Mouse (Mus musculus) left cerebral cortex, adult 18-20 months (tissue): Measurements from ENCODE around the gene Gm9918. TPM values are rescaled to one million over a fixed set of nuclear protein-coding genes. Genes with fewer than 3 reads are reported as not detected.

Source experiments
- DNase-seq, 2 experiments: peaks; one replicate each; pipeline ENCODE4 v3.0.0; 2021 to 2022; ENCODE audit warnings: low spot score in 2 of 2, mixed read lengths in 1 of 2
- total RNA-seq, 2 experiments: library from RNA; stranded (reverse); gene quantifications; 2 replicates each; pipeline ENCODE4 v1.2.3; 2021

Gene Gm9918
- total RNA-seq, 2 experiments from 2014 or later, result not detected

DNA sequence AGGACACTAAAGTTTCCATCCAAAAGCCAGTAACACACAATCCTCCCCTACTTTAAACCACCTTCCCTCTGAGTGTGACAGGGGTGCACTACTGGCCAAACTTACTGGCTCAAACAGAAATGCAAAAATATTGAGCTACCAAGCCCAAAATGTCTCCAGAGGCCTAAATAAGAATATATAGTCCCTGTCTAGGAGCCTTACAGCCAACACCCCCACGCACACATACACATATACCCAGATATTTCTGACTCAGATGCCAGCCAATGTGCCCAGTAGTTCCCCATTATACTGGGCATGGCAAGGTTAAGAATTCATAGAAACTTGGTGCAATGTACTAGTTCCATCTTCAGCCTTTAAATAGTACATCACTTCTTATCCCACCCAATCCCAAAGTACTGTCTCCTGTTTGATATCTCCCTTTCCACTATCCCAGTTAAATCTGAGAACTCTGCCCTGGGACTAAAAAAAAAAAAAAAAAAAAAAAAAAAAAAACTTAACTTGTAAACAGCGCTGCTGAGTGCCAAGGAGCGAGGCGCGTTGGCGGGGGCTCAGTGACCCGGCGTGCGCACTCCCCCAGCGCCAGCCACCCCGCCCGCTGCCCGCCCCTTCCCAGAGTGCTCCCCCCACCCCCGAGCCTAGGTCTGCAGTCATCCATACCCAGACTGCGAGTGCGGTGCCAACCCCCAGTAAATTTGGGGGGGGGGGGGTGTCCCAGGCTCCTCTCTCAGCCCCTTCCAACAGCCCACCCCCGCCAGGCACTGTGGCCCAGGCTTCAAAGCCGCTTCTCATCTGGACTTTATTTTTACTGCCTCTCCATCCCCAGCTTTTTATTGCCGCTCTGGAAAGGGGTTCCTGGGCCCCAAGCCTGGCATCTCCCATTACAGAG lies 25.8 kb upstream of the Gm9918 start:
- DNase-seq, result no peak

DNA sequence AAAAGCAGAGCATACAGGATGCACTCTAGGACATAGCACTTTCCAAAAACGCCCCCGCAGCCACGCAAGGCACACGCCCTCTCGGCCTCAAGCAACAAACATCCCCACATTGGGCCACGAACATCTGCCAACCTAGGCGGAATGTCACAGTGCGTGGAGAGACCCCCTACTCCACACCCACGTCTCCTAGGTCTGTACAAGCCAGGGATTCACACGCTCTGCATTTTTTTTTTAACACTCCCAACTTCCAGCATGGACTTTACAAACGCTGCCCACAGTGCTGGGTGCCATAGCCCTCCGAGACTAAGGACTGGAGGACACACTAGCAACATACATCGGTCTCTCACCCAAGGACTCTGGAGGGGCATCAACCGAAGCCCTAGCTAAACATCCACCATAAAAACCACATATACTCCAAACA lies 24.9 kb upstream of the Gm9918 start:
- DNase-seq, result no peak

DNA sequence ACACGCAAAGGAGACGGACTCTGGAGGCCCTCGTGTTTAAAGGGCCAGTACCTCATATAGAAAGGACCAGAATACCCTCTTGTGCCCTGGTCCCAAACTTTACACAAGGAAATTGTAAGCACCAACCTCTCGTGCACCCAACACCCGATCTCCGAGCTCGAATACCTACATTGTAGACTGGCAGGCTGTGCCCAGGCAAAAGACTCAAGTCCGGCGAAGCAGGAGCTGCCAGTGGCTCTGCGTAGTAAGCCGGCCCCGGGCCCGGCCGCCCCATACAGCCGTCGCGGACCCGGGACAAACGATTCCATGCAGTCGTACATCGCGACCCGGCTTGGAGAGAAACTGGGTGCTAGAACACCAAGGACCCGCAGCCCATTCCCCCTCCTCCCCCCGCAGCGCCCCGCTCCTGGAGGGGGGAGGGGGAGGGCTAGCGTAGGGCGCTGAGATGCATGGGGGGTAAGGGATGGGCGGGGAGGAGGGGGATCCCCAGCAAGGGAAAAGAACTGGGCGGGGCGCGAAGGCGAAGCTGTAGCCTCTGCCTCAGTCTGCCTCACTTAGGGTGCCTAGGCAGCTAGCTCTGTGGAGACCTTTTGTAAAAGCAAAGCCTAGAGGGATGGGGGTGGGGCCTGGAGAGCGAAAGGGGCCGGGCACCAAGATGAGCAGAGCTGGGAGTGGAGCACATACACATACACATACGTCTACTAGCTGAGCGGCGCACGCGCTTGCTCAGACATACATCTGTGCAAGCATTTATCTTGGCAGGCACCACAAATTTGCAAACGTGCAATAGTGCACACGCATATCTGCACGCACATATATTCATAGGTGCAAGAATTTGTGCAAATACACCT lies 24.2 kb upstream of the Gm9918 start:
- DNase-seq, result peak; percentile 55 to 73

DNA sequence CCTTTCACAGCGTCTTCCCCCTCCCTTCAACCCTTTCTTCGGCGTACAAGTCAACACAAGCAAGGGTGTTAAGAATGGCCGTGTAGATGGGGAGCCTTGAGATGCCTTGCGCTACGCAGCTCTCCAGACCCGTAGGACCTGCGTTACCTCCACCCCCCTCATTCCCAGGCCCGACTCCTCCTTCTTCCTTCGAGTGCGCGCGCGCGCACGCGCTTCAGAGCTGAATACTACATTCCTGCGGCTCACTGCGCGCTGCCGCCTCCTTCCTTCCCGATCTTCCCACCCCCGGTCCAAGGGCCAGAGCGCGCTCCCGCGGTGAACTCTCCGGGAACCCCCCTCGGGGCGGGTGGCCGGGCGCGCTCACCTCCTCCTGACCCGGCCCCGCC lies 23.5 kb upstream of the Gm9918 start:
- DNase-seq, result peak; percentile 82 to 93

DNA sequence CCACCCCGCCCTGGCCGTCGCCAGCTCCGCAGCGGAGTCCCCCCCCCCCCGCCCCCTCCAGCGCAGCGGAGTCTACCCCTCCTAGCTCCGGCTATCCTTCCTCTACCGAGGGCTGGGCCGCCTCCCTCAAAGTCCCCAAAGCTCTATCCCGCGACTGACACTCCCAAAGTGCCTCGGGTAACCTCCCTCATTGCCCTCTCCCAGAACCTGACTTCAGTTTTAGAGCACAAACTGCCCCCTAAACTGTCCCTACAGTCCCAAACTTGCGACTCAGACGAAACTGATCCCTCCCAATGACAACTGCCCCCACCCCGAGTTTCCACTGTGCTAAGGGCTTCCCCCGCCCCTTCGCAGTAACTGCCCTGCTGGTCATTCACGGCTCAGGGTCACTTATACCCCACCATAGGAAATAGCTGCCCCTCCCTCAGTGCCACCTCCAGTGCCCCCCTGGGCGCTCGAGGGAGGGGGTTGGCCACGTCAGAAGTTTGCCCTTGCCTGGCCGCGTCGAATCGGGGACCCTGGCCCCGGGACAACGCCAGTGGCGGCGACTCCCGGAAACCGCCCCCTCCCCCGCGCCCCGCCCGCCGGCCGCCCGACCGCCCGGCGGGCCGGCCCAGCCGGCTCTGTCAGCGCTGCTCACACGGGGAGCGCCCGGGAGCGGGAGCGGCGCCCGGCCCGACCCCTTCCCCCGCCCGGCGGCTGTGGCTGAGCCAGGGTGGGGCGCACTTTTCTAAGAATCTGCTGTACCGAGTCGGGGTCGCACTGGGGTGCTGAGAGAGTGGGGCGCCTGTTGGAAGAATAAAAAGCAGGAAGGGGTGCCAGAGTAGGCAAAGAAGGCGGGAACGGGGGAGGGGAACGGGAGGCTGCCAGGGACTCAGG lies 22.9 kb upstream of the Gm9918 start:
- peak in 1 of 2 experiments; percentile 26 for DNase-seq

DNA sequence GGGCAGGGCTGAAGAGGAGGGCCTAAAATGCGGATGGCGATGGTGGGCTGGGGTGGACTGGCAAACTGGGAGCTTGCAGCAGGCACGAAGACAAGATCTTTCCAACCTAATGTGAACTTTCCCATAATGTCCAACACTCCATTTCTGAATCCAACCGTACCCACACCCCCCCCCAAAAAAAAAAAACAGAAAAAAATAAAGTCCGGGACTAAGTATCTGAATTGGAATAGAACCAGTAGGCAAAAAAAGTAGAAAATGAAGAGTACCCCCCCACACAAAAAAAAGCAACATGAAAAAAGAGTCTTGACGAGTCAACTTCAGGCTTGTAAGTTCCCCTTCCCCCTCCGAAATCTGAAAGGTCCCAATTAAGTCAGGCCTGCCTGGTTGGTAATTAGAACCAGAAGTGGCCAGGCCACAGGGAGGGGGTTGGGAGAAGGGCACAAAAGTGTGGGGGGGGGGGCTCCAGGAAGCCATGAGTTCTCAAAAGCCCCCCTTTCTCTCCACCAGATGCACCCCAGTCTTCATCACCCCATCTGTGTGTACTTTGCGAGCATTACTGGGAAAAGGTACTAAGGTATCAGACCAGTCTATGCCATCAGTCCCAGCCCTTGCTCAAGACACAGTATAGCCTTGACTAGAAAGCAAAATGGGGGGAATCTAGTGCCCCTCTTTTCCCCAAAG lies 22.1 kb upstream of the Gm9918 start:
- DNase-seq, result no peak

DNA sequence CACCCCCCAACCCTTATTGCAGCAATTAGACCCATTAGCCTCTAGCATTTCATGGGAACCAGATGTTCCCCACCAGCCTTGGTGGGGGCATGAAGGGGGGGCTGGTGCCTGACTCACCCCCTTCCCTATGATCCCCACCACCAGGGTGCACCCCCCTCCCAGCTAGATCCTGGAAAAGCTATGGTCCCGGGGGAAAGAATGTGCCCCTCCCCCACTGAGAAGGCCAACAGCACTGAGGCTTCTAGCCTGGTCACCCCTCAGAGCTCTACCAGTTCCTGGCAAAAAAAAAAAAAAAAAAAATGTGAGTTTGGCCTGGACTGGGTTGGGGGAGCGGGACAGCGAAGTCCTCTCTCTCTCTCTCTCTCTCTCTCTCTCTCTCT lies 21.6 kb upstream of the Gm9918 start:
- DNase-seq, result no peak

DNA sequence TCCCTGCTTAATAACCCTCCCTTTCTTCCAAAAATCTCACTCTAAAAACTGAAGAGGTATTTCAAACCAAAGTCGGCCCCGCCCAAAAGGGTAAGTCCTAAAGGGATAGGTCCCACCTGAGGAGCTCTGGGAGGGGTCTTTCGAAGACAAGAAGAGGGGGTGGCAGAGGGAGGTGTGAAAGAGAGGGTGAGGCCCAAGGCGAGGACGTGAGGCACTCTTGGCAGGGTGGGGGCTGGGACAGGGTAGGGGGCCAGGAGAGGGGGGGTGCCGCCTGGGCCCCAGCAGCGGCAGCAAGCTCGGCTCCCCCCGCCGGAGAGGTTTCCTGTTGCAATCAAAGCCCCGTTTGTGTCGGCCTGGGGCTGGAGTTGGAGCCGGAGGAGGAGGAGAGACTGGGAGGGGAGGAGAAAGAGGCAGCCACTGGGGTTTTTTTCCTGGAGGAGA lies 21.1 kb upstream of the Gm9918 start:
- no peak for DNase-seq

DNA sequence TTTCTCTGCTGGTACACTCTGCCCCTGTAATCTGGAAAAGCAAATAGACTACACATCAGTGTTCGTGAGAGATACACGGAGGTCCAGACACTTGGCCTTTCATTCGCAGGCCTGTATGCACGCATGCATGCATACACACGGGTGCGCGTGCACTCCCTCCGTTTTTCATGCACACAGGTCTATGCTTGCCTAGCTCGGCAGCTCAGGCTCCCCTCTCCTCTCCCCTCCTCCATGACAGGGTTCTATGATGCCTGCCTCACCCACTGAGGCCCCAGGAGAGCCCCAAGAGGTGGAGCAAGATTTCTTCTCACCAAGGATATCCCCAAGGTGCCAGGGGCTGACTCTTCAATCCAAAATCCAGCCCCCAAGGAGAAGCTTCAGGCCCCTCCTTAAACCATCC lies 20.4 kb upstream of the Gm9918 start:
- no peak for DNase-seq

DNA sequence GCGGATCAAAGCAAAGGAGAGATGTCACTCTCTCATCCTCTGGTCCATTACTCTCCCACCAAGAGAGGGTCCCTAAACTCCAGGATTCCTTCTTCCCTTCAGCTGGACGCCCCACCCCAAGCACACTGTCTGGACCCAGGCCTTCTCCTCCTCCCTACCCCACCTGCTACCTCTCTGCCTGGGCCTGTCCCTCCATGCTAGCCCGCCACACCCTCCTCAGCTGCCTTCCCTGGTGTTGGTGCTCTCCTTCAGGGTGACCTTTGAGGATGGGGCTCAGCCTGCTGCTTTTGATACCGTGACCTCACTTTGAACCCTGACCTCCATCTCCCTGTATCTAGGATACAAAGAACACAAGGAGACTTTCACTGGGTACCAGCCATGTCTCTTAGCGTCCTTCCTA lies 19.8 kb upstream of the Gm9918 start:
- DNase-seq, result no peak

DNA sequence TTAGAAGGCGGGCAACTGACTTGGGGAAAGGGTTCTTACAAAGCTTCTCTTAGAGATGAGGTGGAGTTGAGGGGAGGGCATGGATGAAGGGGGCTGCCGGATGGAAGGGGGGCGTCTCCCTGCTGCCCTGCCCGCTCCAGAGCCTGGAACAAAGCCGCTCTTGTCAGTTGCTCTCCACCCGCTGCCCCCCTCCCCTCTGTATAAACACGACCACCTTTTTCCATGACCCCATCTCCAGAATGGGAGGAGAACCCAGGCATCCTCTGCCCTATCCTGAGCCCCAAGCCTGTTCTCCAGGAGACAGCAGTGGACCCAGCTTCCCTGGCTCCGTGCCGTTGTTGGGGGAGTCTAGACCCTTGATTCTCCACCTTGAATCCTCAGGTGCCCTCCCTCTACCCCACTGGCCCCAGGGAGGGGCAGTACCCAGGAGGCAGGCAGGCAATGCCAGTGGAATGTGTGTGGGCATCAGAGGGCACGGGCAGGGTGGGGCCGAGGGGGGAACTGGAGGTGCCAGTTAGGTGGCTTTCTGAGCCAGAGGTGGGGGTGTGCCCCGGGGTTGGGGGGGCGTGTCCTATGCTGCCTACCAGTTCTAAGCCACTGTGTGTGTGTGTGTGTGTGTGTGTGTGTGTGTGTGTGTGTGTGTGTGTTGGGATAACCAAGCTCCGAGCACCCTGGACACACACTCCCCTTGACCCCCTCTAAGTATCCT lies 14.7 kb upstream of the Gm9918 start:
- no peak for DNase-seq

DNA sequence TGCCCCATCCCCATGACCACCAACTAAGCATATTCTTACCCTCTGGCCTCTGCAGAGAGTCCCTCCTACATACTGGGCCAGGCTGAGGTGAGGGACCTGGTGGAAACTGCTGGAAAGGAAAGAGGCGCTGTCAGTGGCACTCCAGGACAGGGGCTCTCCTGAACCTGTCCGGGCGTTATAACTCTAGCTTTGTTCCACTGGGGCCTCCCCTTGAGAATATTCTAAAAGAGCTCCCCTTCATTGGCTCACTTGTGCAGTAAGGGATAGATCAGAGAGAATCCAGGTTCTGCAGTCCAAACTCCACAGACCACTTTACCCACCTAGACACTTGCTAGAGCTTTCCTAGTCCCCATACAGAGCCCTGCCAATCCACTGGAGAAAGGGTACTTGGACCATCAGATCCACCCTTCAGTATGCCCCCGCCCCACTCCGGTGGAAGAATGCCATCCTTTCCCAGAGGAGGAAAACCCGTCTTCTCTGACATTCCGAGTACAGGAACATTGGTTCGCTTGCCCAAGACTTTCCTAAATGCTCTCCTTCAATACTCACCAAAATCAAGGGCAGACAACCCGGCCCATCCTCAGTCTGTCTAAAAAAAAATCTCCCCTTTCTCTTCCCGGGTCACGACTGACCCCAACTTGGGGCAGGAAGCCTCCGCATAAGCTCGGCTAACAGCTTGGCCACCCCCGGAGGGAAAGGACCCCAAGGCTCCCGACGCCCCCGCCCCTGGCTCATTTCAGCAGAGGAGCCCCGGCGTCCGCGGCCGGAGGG lies 13.7 kb upstream of the Gm9918 start:
- DNase-seq, result peak; percentile 24 to 50

DNA sequence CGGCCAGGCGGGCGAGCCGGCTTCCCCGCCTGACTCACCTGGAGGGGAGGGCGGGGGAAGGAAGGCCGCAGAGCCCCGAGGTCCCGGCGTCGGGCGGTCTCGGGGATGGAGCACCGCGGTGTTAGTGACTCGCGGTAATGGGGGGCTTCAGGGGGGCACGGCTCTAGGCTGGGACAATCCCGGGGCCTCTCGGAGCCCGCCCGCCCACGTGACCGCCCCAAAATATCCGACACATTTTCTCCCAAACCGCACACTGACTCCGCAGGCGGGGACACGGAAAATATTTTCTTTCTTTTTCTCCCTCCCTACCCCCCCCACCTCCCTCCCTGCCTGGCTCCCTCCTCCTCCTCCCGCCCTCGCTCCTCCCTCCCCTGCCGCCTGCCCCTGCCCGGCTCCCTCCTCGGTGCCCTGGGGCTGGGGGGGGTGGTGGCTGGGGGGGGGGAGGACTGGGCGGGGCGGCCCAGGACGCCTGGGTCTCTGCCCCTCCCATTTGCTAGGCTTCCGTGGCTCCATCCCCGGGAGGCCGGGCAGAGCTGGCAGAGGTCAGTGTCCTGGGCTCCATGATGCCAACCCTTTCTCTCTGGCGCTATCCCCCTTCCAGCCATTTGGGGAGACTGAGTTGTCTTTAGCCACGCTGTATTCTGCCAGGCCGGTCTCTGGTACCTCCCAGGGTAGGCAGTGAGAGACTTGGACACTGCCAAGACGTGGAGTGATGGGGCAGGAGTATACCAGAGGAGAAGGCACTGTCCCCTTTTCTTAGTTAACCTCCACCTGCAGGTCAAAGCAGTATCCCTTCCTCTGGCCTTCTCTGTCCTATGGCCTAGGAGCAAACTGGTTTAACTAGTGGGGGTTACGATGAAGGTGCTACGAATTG lies 12.9 kb upstream of the Gm9918 start, which contains the start of gene Rarg:
Rarg (minus strand) TSS at position 316 of the 874 bp plus-strand sequence.
- DNase-seq, result peak; percentile 20 to 44

DNA sequence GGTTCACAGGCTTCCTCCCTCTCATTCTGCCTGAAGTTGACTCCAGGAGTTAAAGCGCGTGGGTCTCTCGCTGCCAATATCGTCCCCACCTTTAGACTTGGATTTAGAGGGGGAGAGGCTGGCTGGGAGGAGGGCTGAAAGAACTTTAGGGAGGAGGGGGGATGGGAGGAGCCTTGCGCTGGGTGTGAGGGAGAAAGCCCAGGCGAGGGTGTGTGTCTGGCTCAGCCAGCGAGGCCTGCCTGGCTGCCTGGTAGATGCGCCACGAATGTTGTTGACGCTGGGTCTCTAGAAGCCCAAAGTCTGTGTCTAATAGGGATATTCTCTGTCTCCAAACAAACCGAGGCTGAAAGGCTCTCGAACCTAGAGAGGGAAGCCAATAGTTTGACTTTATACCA lies 12.3 kb upstream of the Gm9918 start:
- DNase-seq, result peak; percentile 52 to 63

DNA sequence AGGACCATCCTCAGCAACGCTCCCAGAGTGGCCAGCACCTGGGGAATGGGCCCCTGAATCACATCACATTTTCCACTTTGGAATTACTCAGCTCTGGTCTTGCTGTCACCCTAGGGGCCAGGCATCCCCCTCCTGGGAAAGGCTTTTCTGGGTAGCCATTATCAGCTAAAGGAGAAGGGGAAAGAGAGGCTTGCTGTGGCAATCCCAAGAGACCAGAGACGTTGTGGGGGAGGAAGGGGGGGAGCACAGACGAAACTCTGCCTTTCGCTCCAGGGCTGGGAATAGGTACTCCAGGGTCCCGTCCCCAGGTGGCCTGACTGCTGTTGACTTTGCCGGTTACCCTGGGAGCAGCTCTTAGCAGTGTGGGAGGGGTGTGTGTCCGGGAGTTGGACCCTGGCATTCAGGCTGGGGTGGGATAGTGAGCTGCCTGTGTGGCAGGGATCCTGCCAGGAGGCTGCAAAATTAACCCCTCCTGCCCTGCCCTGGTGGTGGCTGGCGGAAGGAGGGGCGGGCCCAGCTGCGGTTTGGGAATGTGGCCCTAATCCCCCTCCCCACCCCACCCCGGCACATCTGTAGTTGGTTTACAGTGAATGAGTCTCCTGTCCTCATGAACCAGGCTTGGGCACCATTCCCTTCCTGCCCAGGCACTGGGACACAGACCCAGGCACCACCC lies 11.6 kb upstream of the Gm9918 start:
- no peak for DNase-seq

DNA sequence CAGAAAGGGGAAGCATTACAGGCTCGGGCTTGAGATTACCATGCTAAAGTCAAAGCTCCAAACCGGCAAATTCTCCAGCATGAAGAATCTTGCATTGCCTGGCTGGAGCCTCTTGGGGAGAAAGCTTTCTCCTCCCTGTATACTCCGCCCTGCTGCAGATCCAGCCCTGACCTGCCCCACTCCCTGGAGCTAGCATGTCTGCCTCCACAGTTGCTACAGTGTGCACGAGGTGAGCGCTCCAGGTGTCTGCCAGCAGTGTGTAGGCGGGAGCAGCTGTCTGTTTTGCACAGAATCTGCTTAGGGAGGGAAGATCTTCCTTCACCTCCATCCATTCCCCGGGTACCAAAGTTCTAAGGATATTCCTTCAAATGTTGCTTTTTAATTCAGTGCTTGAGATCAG lies 7.8 kb upstream of the Gm9918 start:
- peak; percentile 52 to 56 for DNase-seq

DNA sequence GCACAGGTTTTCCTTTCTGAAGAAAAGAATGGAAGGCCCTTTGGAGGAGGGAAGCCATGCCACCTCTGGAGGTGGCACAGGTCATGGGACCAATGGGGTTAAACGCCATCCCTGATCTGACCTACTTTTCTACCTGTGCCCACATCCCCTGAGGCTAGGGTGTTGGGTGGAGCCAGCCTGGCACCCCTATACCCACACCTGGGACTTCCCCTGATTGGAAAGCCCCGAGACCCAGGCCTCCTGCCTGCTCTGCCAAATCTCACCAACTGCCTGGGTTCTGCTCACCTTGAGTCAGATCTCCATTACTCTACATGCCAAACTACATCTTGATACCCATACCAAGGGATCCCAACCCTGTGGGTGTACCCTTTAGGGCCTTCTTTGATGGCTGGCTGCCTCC lies 7.3 kb upstream of the Gm9918 start:
- DNase-seq, result no peak

DNA sequence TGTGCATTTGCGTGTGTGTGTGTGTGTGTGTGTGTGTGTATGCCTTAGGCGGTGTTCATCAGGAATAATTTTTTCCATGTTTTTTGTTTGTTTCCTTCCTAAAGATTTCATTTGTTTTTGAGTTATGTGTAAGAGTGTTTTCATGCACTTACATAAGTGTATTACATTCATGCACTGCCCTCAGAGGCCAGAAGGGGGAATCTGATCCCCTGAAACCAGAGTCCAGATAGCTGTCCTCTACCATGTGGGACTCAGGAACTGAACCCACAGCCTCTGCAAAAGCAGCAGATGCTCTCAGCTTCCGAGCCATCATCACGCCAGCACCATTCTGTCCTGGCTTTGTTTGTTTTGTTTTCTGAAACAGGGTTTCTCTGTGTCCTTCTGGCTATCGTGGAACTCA lies 4.8 kb upstream of the Gm9918 start:
- no peak for DNase-seq
